Mouse (Mus musculus) heart, postnatal 14 days (tissue): ENCODE results near the gene Stxbp1. TPM values are rescaled to one million over a fixed set of nuclear protein-coding genes. Genes with fewer than 3 reads are reported as not detected.

Experiments
- DNase-seq, 2 experiments: peaks; one replicate each; pipeline ENCODE4 v3.0.0; 2021 to 2022
- intact Hi-C: fragments of 180-260 bp; cut with DNase I; formaldehyde crosslinking; loops from one replicate; pipeline ENCODE4 v1.15.1; 2025
- total RNA-seq, 2 experiments: library from RNA; stranded (reverse); gene quantifications; 2 replicates each; pipeline ENCODE4 v1.2.3; 2021

The Stxbp1 gene
- total RNA-seq, 2 experiments from 2014 or later, result 19.5 to 22.7 TPM

DNA sequence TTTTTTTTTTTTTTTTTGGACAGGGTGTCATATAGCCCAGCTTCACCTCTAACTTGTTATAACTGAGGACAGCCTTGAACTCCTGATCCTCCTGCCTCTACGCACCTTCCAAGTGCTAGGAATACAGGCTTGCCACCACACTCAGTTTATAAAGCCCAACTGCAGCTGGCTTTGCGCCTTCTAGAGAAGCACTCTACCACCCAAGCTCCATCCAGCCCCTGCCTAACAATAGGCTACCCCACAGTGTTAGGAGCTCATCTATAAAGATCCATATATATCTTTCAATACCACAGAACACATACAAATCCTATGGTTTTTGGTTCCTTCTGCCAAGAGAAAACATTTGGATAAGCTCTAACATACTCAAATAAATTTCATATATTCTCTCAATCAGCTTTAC is 30.5 kb downstream of the Stxbp1 start:
- intact Hi-C loops, result no loop called here
- no peak for DNase-seq

DNA sequence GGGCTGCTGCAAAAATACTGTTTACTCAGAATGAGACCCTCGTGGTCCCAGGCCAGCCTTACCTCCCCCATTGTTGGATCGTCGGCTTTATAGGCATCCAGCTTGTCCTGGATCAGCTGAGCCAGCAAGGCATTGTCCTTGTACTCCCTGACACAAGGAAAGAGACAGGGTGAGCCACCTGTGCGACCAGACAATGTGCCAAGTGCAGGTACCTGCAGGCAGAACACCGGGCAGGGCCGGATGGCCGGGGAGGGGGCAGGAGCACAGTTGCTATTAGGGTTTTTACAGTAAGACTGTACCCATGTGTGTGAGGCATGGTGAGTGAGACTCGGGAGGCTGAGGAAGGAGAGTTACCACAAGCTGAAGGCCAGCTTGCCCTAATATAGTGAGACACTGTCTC is 35.1 kb downstream of the Stxbp1 start:
- intact Hi-C loops, result no loop called here
- no peak for DNase-seq

DNA sequence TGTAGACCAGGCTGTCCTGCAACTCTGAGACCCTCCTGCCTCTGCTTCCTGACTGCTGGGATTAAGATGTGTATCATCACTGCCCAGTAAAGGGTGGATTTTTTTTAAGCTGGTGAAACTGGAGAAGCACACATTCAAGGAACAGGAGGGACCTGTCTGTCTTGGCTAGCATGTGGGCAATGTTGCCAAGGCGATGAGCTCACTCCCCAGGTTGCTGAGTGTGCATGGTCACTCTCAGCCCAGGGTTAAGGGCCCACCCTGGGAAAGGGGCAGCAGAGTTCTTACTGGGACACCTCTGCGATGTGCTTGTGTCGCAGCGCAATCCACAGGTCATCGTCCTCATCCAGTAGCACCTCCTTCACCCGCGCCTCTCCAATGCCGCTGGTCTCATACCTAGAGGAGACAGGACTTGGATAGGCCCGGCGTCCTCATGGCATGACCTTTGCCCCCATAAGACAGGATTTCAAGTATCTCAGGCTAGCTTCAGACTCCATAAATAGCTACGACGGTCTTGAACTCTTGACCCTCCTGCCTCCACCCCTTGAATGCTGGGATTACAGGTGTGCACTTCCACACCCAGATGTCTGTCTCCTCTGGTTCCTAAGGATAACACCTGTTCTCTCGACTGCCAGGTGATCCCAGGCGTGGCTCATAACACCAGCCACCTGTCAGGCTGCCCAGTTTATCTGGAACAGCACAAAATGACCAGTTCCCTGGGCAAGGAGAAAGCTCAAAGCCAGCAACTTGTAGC is 38.1 kb downstream of the Stxbp1 start:
- DNase-seq, result no peak
- intact Hi-C loops, result no loop called here

DNA sequence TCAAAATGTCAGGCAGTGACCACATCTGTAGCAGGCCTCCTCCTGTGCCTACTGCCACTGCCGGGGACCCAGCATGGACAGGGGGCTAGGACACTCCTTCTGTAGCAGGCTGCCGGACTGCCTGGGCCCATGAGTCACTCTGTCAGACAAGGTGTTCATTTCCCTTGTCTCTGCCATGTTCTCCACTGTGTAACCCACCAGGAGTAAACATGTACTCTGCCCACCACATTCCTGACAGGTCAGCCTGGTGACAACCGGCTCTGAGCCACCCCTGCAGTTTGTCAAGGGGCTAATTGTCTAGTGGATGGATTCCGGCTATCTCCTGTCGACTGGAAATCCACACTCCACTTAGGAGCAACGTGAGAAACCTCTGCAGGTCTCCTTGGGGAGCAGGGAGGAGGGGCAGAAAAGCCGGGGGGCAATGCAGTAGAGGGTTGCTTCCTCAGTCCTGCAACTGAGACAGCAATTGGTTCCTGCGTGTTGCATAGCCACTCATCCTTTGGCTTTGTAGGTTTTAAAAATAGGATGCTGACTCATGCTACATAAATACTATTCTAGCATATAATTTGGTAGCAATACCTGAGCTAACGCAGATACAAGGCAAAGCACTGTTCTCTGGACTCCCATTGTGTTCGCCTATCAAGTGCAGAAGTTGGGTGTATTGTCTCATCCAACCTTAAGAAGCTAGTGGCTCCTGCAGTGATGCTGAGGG is 48.6 kb downstream of the Stxbp1 start:
- intact Hi-C loops, result no loop called here

DNA sequence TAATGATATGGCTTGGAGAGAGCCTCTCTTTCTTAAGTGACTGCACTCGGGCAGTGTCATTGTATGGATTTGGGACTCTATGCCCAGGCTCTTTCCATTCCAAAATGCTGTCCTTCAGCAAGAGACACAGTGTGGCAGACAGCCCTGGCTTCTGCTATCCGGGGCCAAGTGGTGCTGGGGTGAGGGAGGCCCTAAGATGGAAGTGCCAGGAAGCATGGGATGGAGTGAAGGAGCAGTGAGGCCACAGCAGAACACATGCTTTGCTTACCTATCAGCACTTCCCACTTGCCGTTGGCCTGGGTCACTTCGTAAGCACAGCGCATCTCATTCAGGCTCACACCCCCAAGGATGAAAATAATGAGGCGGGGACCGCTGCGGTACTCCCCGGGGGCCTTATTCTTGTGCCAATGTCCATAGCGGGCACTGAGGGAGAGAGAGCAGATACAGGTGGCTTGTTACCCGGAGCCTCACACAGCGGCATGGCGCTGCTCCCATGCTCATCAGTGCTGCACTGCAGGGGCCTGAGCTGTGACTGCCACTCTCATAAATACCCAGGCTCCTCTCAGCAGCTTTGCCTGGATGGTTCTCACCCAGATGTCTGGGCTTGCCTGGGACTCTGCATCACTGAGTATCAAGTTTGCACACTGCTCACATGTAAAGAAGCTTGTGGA is 51.2 kb downstream of the Stxbp1 start:
- DNase-seq, result no peak
- intact Hi-C loops, result no loop called here

More for the DNA sequence above, 48.6 kb downstream of the Stxbp1 start:
- DNase-seq, result no peak

DNA sequence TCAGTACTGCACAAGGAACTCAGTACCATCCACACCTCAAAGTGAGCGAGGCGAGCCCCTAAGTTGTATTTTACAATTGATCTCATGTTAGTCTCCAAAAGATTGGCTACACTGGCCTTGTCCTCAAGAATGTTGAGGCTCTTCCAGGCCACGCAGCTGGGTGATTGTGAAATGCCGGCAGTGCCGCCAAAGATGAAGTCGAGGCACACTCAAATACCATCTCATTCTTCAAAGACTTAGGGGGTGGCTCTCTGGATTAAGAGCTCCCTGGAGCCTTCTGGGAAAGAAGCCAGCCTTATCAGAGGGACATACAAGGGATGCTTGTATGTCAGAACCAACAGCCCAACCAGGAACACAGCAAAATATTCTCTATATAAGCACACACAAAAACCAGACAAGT is 55.7 kb downstream of the Stxbp1 start:
- intact Hi-C loops, result no loop called here
- DNase-seq, result peak; percentile 66 to 69

DNA sequence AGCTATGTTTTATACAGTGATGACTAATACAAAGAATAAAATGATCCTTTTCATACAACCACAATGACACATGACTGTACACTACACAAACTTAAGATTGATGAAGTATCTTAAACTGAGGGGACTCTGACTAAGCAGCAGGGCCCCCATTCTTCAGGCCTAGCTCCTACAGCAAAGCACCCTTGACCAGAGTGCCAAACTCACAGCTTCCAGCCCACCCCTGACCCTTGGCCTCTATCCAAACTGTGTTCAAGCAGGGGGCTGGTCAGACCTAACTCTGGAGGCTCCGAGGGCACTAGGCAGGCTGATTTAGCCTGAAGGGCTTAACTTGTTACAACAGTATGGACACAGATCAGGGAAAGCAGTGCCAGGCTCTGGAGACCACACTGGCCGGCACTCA is 58.5 kb downstream of the Stxbp1 start:
- no peak for DNase-seq
- intact Hi-C loops, result loop anchor here (5.0 kb wide), 1 partner anchor 139 kb away; no protein-coding TSS in a partner anchor

DNA sequence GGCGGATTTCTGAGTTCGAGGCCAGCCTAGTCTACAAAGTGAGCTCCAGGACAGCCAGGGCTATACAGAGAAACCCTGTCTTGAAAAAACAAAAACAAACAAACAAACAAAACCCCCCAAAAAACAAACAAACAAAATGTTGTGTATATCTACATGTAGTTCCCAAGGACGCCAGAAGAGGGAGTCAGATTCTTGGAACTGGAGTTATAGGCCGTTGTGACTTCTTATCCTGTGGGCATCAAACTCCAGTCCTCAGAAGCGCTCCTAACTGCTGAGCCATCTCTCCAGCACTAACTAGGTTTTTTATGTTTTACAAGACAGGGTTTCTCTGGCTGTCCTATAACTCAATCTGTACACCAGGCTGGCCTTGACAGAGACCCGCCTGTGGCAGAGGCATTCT is 59.9 kb downstream of the Stxbp1 start:
- intact Hi-C loops, result loop anchor here (5.0 kb wide), 1 partner anchor 140 kb away; no protein-coding TSS in a partner anchor
- no peak for DNase-seq

DNA sequence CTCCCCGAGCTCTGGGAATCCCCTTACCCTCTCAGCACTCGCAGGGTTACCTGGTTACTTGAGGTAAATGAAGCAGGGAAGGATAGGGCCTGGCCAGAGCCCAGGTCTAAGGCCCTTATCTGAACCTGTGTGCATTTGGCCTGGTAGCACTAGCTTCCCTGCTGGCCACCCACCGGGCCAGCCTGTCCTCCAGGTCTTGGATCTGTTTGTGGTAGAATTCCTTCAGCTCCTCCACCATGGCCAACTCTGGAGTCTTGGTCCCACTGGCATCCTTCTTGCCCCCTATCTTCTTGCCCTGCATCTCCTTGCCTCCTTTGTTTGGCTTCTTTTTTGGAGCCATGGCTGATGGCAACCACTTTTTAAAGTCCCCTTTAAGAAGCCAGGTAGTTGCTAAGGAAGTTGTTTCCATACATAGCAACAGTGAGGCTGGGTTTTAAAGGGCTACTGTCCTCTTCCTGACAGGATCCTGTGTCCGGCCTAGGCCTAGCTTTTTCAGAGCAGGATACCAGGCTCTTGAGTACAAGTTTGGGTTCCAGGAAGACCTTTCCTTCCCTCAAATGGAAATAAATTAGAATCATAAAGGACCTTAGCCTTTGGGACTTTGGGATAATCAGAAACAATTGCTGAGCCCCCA is 62.9 kb downstream of the Stxbp1 start, which contains the start of gene Cfap157:
Gene Cfap157, minus strand, starts transcription at position 381 of the 634 bp plus-strand sequence.
- intact Hi-C loops, result no loop called here
- peak; percentile 30 to 37 for DNase-seq

DNA sequence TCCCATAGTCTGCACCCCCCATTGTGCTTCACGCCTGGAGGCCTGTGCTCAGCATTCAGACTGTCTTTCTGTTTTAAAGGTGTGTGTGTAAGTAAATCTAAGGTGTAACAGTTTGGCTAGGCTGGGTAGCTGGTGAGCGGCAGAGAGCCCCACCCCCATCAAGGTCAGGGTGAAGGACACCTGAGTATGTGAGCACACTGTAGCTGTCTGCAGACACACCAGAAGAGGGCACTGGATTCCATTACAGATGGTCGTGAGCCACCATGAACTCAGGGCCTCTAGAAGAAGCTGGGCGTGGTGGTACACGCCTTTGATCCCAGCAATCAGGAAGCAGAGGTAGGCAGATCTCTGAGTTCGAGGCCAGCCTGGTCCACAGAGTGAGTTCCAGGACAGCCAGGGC is 65.3 kb downstream of the Stxbp1 start:
- DNase-seq, result no peak
- intact Hi-C loops, result no loop called here

DNA sequence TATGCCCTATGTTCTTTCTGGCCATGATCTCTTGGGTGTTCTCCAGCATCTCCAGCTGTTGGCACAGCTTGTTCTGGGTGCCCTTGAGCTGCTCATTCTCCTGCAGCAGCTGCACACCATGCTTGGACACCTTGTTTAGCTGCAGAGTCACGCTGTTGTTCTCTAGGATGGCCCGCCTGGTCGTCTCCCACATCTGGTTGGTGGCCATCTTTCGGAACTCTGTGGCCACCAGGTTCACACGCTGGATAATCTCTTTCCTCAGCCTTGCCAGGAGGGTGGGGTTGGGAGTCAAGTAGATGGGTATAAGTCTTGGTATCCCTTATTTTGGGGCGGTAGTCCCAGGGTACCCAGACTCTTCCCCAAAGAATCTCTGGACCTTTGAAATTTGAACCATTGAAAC is 67.3 kb downstream of the Stxbp1 start:
- no peak for DNase-seq
- intact Hi-C loops, result loop anchor here (1.0 kb wide), 1 partner anchor 78 kb away; no protein-coding TSS in a partner anchor

DNA sequence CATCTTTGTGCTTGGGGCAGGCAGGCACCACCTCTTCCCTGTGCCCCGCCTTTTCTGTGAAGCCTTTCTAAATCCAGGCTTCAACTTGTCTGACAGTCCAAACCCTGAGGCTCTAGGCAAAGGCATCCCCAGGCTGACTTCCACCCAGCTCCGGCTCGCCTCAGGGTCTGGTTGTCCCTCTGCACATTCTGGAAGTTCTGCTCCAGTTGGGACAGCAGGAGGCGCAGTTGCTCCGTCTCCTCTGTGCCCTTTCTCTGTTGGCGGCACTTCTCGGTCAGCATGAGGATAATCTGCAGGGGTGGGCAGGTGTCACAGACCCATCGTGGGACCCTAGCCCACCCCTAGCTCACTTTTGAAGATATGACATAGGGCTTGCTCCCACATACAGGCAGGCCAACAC is 67.9 kb downstream of the Stxbp1 start:
- intact Hi-C loops, result loop anchor here (1.0 kb wide), 1 partner anchor 78 kb away; no protein-coding TSS in a partner anchor

DNA sequence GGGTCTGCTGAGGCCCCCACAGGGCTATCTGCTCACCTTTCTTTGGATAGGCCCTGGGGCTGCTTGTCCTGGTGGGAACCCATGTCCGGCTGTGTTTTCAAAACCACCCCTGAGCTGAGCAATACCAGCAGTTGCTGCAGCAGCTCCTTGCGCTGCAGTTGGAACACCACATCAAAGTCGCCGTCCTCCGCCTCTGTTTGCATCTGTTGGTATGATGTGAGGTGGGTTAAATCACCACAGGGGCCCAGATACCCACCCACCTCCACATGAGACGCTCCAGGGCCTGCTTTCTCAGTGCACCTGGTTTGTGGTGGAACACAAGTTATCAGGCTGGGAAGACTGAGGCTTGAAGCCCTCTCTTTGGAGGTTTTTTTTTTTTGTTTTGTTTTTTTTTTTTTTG is 69.0 kb downstream of the Stxbp1 start:
- intact Hi-C loops, result no loop called here
- DNase-seq, result no peak

More for the DNA sequence above, 67.9 kb downstream of the Stxbp1 start:
- DNase-seq, result peak; percentile 79 to 85

DNA sequence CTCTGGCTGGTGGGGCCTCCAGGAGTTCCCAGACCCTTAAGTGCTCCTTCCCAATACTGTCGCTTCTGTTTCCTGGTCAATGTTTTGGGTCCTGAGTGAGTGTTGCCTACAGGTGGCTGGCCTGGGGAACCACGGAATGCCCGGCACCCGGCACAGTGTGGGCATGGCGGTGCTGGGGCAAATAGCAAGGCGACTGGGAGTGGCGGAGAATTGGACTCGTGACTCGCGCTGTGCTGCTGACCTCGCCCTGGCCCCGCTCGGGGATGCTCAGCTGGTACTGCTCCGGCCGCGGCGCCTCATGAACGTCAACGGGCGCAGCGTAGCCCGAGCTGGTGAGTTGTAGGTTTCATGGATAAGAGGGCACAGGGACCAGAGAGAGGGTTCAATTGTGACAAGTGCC is 70.9 kb downstream of the Stxbp1 start:
- DNase-seq, result no peak
- intact Hi-C loops, result loop anchor here (2.0 kb wide), 1 partner anchor 137 kb away; no protein-coding TSS in a partner anchor

DNA sequence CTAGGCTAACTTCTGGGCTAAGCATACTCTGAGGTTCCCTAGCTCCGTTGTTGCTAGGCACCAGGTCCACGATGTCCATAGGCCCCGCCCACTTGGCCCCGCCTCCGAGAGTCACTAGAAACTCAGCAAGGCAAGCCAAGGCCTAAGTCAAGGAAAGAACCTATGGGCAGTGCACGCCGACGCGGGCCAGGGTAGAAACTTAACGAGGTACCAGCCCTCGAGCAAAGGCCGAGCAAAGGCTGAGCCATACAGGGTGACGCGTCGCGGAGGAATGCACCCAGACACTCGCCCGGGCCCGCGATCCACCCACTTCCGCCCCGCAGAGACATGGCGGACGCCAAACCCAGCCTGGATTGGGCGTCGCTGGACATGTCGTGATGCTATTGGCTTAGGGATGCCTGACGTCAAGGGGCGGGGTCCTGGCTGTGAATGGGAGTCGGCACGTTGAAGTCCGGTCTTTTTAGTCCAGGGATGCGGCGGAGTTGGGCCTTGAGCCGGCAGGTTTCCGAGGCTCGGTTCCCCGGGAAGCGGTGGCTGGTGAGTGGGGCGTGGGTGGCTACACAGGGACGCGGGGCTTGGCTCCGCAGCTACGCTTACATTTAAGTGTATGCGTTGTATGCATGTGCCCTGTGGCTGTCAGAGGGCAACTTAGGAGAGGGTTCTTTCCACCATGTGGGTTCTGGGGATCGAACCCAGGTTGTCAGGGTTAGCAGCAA is 71.5 kb downstream of the Stxbp1 start, which contains the start of the genes Ttc16 and Ptrh1:
Gene Ttc16, minus strand, starts transcription at position 275 of the 716 bp plus-strand sequence.
Gene Ptrh1, plus strand, starts transcription at position 428 of the 716 bp plus-strand sequence.
- DNase-seq, result peak; percentile 96 to 99
- intact Hi-C loops, result loop anchor here (2.0 kb wide), 1 partner anchor 137 kb away; no protein-coding TSS in a partner anchor

DNA sequence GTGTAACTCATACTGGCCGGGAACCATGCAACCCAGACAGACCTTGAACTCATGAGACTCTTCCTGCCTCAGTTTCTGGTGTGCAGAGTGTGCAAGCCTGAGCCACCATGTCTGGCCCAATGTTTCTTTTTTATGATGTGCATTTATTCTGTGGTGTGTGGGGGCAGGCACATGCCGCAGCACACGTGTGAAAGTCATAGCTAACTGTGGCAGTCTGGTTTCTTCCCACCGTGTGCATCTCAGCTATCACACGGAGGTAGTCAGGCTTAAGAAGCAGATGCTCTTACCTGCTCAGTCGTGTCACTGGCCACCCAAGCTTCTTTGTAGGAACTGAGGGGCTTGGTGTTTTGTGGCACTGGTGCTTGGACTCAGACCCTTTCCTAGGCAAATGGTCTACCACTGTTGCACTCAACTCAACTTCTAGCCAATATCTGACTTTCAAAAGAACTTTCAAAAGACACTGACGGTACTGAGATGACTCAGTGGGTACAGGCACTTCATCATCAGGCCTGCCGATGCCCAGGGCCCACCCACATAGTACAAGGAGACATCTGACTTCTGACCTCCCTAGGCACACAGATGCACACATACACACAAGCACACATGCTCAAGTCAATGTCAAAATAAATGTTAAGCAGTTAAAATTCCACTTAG is 74.3 kb downstream of the Stxbp1 start:
- intact Hi-C loops, result no loop called here
- DNase-seq, result no peak

DNA sequence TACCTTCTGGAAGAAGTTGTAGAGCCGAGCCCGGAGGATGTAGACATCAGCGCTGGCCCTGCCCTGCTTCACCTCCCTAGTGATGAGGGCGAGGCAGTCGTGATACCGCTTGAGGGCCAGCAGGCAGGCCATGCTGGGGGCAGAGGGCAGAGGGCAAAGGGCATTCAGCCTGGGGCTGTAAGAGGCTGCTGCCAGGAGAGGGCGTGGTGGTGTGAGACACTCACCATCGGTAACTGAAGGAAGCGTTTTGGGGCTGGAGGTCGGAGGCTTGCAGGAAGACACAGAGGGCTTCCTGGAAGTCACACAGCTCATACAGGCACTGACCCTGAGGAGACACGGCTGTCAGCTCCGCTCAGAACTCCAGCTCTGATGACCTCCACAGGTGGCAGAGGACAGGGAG is 75.2 kb downstream of the Stxbp1 start:
- no peak for DNase-seq
- intact Hi-C loops, result no loop called here

DNA sequence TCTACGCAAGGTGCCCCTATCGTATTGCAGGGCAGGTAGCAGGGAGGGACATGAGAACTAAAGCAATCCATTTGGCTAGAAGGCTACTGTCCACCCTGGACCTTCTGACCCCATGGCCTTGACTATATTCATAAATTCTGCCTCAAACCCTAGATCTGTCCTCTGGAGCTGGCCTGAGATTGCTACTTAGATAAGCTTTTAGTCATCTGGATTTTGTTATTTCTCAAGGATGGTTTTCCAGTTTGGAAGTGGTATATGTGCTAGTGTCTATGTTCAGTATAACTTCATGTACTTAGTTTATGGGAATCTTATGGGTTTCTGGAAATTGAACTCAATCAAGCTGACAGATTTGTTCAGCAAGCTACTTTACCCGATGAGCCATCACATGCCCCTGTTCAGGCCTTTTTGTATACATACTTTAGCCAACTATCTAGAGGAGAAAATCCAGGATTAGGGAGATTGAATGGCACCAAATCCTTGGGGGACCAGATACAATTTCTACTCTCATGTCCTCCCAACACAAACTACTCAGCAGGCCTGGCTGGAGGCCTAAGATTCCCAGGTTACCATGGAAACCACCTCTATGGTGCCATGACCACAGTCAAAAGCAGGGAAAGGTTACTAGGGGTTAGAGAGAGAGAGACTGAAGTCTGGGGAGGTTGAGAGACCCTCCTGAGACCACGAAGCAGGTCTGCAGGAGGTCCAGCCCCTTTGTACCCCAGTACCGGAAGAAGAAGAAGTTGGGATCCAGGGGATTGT is 77.5 kb downstream of the Stxbp1 start:
- no peak for DNase-seq
- intact Hi-C loops, result no loop called here
